Mouse (Mus musculus) limb, embryonic 10.5 days (tissue): ENCODE results near the gene Zscan22. TPM values are rescaled to one million over a fixed set of nuclear protein-coding genes. Genes with fewer than 3 reads are reported as not detected.
"Not testable (repeated sequence)": the region's sequence is repeated elsewhere in the genome, so short reads cannot be mapped to it uniquely, and the experiment has no call there.

Experiments used
- DNase-seq: peaks from one replicate; pipeline ENCODE4 v3.0.0-alpha.2; 2017; ENCODE audit warnings: low spot score
- H3K27ac ChIP-seq: fragments of 300-500 bp; sonication (generic); 2 replicates; pipeline ENCODE4 v1.5.1; 2016; ENCODE audit warnings: mild to moderate bottlenecking
- H3K27me3 ChIP-seq: fragments of 300-500 bp; sonication (generic); 2 replicates; pipeline ENCODE4 v1.6.1; 2016; ENCODE audit warnings: low read depth, mild to moderate bottlenecking; ENCODE audit not compliant: poor library complexity, severe bottlenecking
- H3K36me3 ChIP-seq: fragments of 300-500 bp; sonication (generic); 2 replicates; pipeline ENCODE4 v1.6.1; 2016; ENCODE audit warnings: mild to moderate bottlenecking, moderate library complexity
- H3K4me1 ChIP-seq: fragments of 300-500 bp; sonication (generic); 2 replicates; pipeline ENCODE4 v1.6.1; 2016
- H3K4me3 ChIP-seq: fragments of 300-500 bp; sonication (generic); 2 replicates; pipeline ENCODE4 v1.5.1; 2016; ENCODE audit warnings: mild to moderate bottlenecking, moderate library complexity
- H3K9me3 ChIP-seq: fragments of 300-500 bp; sonication (generic); replicated peaks from 2 replicates; pipeline ENCODE4 v1.6.1; 2016; ENCODE audit warnings: mild to moderate bottlenecking
- WGBS: fragments of 180-500 bp; shearing (Covaris S2); methylation state at CpG from one replicate; pipeline ENCODE4 v1.1.7; 2016; 5-methylcytosine and 5-hydroxymethylcytosine counted together
- polyA plus RNA-seq: library from polyadenylated mRNA; unstranded; fragments of >200 nt; fragmentation: Nextera tagmentation; extraction: Ambion mirVana; gene quantifications from 2 replicates; pipeline ENCODE4 v1.2.1, GENCODE M21; 2016

Zscan22 gene
- polyA plus RNA-seq, 1 experiment from 2014 or later: 23.1 TPM

GRCm38 (mm10) chr7:12909498-12909962, 11.9 kb downstream of the Zscan22 start:
- no peaks in the 10 kb centered on the region for H3K9me3 ChIP-seq
- peak overlapping the region; percentile 53 for H3K4me3 ChIP-seq
- H3K36me3 ChIP-seq: peaks cover 52% of the 10 kb centered on the region
- H3K27ac ChIP-seq: peak overlapping the region; percentile 81
- 42% methylated on average over 7 of the region's 7 CpGs for WGBS
- DNase-seq: peak; percentile 69
- H3K27me3 ChIP-seq: no peaks in the 10 kb centered on the region
- H3K4me1 ChIP-seq: peaks cover 10% of the 10 kb centered on the region

GRCm38 (mm10) chr7:12910181-12910668, 12.6 kb downstream of the Zscan22 start:
- no peaks in the 10 kb centered on the region for H3K9me3 ChIP-seq
- DNase-seq: peak; percentile 65
- peak overlapping the region; percentile 81 for H3K27ac ChIP-seq
- H3K4me3 ChIP-seq: peak overlapping the region; percentile 53
- peaks cover 45% of the 10 kb centered on the region for H3K36me3 ChIP-seq
- 7% methylated on average over 19 of the region's 19 CpGs for WGBS
- H3K27me3 ChIP-seq: no peaks in the 10 kb centered on the region
- H3K4me1 ChIP-seq: peaks cover 10% of the 10 kb centered on the region

GRCm38 (mm10) chr7:12913556-12913955, 15.9 kb downstream of the Zscan22 start:
- DNase-seq: no peak
- Histone ChIP-seq H3K4me1 (peaks cover 10% of the 10 kb centered on the region), H3K4me3 (no peak overlapping the region), H3K9me3 (no peaks in the 10 kb centered on the region), H3K27me3 (no peaks in the 10 kb centered on the region), H3K36me3 (peaks cover 11% of the 10 kb centered on the region), H3K27ac (no peak overlapping the region)

GRCm38 (mm10) chr7:12920495-12920894, 22.9 kb downstream of the Zscan22 start:
- H3K36me3 ChIP-seq: peaks cover 28% of the 10 kb centered on the region
- not testable (repeated sequence) for H3K27me3 ChIP-seq, H3K9me3 ChIP-seq, H3K4me3 ChIP-seq, DNase-seq, H3K27ac ChIP-seq
- 92% methylated on average over 7 of the region's 8 CpGs for WGBS
- H3K4me1 ChIP-seq: peaks cover 17% of the 10 kb centered on the region

GRCm38 (mm10) chr7:12921318-12921704, 23.7 kb downstream of the Zscan22 start:
- no peaks in the 10 kb centered on the region for H3K9me3 ChIP-seq
- no peak for DNase-seq

GRCm38 (mm10) chr7:12921705-12922465, 24.3 kb downstream of the Zscan22 start, which contains the start of gene Rps5:
Gene Rps5, plus strand, starts transcription at chr7:12922290.
- H3K4me3 ChIP-seq: peak within 1 kb of the TSS; percentile 92
- peaks cover 18% of the 10 kb centered on the region for H3K27me3 ChIP-seq
- peaks cover 24% of the 10 kb centered on the region for H3K4me1 ChIP-seq
- under 1% methylated on average over 55 of the region's 55 CpGs for WGBS
- H3K36me3 ChIP-seq: peaks cover 42% of the 10 kb centered on the region
- DNase-seq: peak; percentile 97
- H3K27ac ChIP-seq: peak within 1 kb of the TSS; percentile 96
- no peaks in the 10 kb centered on the region for H3K9me3 ChIP-seq

More at GRCm38 (mm10) chr7:12921318-12921704, 23.7 kb downstream of the Zscan22 start:
- peak overlapping the region; percentile 96 for H3K27ac ChIP-seq
- H3K36me3 ChIP-seq: peaks cover 36% of the 10 kb centered on the region
- H3K27me3 ChIP-seq: peaks cover 12% of the 10 kb centered on the region; the same call in 1 of the 2 replicates
- H3K4me1 ChIP-seq: peaks cover 19% of the 10 kb centered on the region
- H3K4me3 ChIP-seq: peak overlapping the region; percentile 92
- WGBS: 0% methylated on average over 3 of the region's 3 CpGs

GRCm38 (mm10) chr7:12922729-12923128, 25.1 kb downstream of the Zscan22 start:
- Histone ChIP-seq H3K27ac (peak overlapping the region; percentile 96), H3K27me3 (peaks cover 26% of the 10 kb centered on the region), H3K4me1 (peaks cover 31% of the 10 kb centered on the region), H3K9me3 (no peaks in the 10 kb centered on the region), H3K36me3 (peaks cover 49% of the 10 kb centered on the region), H3K4me3 (peak overlapping the region; percentile 92)
- 4% methylated on average over 8 of the region's 8 CpGs for whole genome bisulfite sequencing
- DNase-seq: no peak

GRCm38 (mm10) chr7:12926316-12926715, 28.7 kb downstream of the Zscan22 start:
- H3K27me3 ChIP-seq: peaks cover 45% of the 10 kb centered on the region
- H3K4me1 ChIP-seq: peaks cover 36% of the 10 kb centered on the region
- H3K9me3 ChIP-seq: 0 out of 2 replicates have a peak, but pooled peaks cover 1% of the 10 kb centered on the region
- DNase-seq: no peak
- peaks cover 64% of the 10 kb centered on the region for H3K36me3 ChIP-seq
- 85% methylated on average over 7 of the region's 7 CpGs for WGBS
- no peak overlapping the region for H3K27ac ChIP-seq
- no peak overlapping the region for H3K4me3 ChIP-seq

GRCm38 (mm10) chr7:12927191-12927680, 29.6 kb downstream of the Zscan22 start, which contains the start of gene Rnf225:
Gene Rnf225, plus strand, starts transcription at chr7:12927416.
- Histone ChIP-seq H3K4me1 (peaks cover 35% of the 10 kb centered on the region), H3K4me3 (peak within 1 kb of the TSS; percentile 48), H3K27me3 (peaks cover 45% of the 10 kb centered on the region), H3K36me3 (peaks cover 64% of the 10 kb centered on the region), H3K27ac (peak within 1 kb of the TSS; percentile 50; the same call in 1 of the 2 replicates), H3K9me3 (0 out of 2 replicates have a peak, but pooled peaks cover 1% of the 10 kb centered on the region)
- DNase-seq: peak; percentile 73
- 17% methylated on average over 8 of the region's 8 CpGs for WGBS

- Histone ChIP-seq H3K4me1 (peaks cover 33% of the 10 kb centered on the region), H3K9me3 (0 out of 2 replicates have a peak, but pooled peaks cover 1% of the 10 kb centered on the region), H3K36me3 (peaks cover 62% of the 10 kb centered on the region), H3K4me3 (peak overlapping the region; percentile 48), H3K27me3 (peaks cover 45% of the 10 kb centered on the region), H3K27ac (peak overlapping the region; percentile 50; the same call in 1 of the 2 replicates)
- peak; percentile 61 for DNase-seq
- WGBS: 2% methylated on average over 65 of the region's 65 CpGs
Observed at GRCm38 (mm10) chr7:12927693-12928589, 30.3 kb downstream of the Zscan22 start.

- DNase-seq: no peak
- peaks cover 7% of the 10 kb centered on the region; the same call in 1 of the 2 replicates for H3K36me3 ChIP-seq
- peaks cover 9% of the 10 kb centered on the region for H3K27me3 ChIP-seq
- no peak overlapping the region for H3K4me3 ChIP-seq
- H3K27ac ChIP-seq: no peak overlapping the region
- H3K9me3 ChIP-seq: no peaks in the 10 kb centered on the region
- WGBS: 67% methylated on average over 4 of the region's 4 CpGs
- no peaks in the 10 kb centered on the region for H3K4me1 ChIP-seq
Observed at GRCm38 (mm10) chr7:12933615-12934140, 36.1 kb downstream of the Zscan22 start.

GRCm38 (mm10) chr7:12934808-12935207, 37.2 kb downstream of the Zscan22 start:
- Histone ChIP-seq H3K27me3 (no peaks in the 10 kb centered on the region), H3K4me3 (no peak overlapping the region), H3K27ac (no peak overlapping the region), H3K36me3 (no peaks in the 10 kb centered on the region), H3K9me3 (no peaks in the 10 kb centered on the region), H3K4me1 (no peaks in the 10 kb centered on the region)
- 74% methylated on average over 3 of the region's 3 CpGs for WGBS
- DNase-seq: no peak
